Mouse (Mus musculus): ENCODE measurements at regions not wholly inside any gene's neighbourhood (a gene's known extent, or its start where the extent isn't known, plus 50 kb on each side); places are given as distances from the start of the nearest gene placed in this dataset.

GRCm38 (mm10) chr15:67950281-67951040, 1449.8 kb upstream of the Lrrc6 start:
- TF ChIP-seq CTCF (IDR thresholded peaks at IDR 0.05; ENCODE audit: low read depth), result no peak
- TF ChIP-seq EP300 (IDR thresholded peaks at IDR 0.05; ENCODE audit: low read depth), result no peak

Measured in heart, postnatal 0 days (tissue).